11 mouse cellular contexts compared by ENCODE assay signal in the genomic region with DNA sequence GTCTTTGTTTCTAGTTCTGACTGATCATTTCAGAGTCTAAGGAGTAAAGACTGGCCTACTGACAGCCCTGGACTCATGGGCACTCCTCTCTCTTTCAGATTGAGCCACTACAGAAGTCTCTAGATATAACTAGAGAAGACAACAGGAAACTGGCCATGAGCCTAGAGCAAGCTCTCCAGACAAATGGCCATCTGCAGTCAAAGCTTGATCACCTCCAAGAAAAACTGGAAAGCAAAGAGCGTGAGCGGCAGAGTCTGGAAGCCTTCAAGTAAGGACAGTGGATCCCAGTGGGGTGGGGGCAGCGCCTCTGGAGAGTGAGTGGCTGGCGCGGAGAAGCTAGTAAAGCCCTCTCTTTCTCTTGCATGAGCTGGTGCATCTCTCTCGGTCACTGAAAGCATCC.
A peak's percentile ranks its signal among the peaks of the same experiment; 100 is the strongest.
DNase-seq lines count a peak whose midpoint lies in the region.
"Had no signal": no experiment of that assay in that cellular context is flagged by ENCODE, and none has a peak within 500 bp of the region (broad histone marks: within the 10 kb centered on the region; RNA-seq: fewer than 3 reads in every experiment).

No protein-coding gene starts in this region.

- DNase-seq in cerebellum, postnatal 25 days, result peak; percentile 27 to 51
- DNase-seq in cerebellum, adult 11 months, result no peak
- DNase-seq in gastrocnemius, postnatal 25 days, result peak; percentile 13
- no peak for DNase-seq in gastrocnemius, postnatal 36 days
- DNase-seq in heart, postnatal 14 days, result peak; percentile 1 to 3
- no peak for DNase-seq in heart, adult 8-10 months (ENCODE audit: low spot score)
- no peak for DNase-seq in retina, embryonic 14.5 days (ENCODE audit: low spot score)
- DNase-seq: adrenal gland, adult 2 months; adrenal gland, postnatal 25 days; kidney, adult 11 months; kidney, adult 9 months had no signal

- intact Hi-C loops in gastrocnemius, postnatal 36 days (cut with DNase I), result no loop called here
- intact Hi-C loops in heart, postnatal 14 days (cut with DNase I), result no loop called here

Comparison
In these comparisons a context has a peak if more than half of its experiments do, and no peak if none do; other contexts are left out.
1. DNase-seq: peak in cerebellum, postnatal 25 days (2 of 2), gastrocnemius, postnatal 25 days (single experiment) and heart, postnatal 14 days (2 of 2); none in cerebellum, adult 11 months (single experiment), gastrocnemius, postnatal 36 days (0 of 2), heart, adult 8-10 months (single experiment) and retina, embryonic 14.5 days (single experiment).